Comparison of ENCODE assay signal across 13 mouse cellular contexts in genomic region chr10:77266281-77266680, GRCm38 (mm10). TPM values are rescaled to one million over a fixed set of nuclear protein-coding genes. Genes with fewer than 3 reads are reported as not detected.
DNase-seq lines count a peak whose midpoint lies in the region; ATAC-seq and TF ChIP-seq lines count a peak whose summit lies in the region.
"Had no signal": no experiment of that assay in that cellular context is flagged by ENCODE, and none has a peak within 500 bp of the region (broad histone marks: within the 10 kb centered on the region; RNA-seq: fewer than 3 reads in every experiment).

No protein-coding gene starts in this region.

- H3K9ac ChIP-seq in heart, postnatal 0 days (replicated peaks; ENCODE audit: low read depth, low read length) = no peak overlapping the region
- H3K9ac ChIP-seq in lung, embryonic 16.5 days (ENCODE audit: low read length) = no peak overlapping the region
- H3K9ac ChIP-seq in forebrain, embryonic 15.5 days (replicated peaks) = no peak overlapping the region
- no peak overlapping the region for H3K9ac ChIP-seq in stomach, postnatal 0 days (ENCODE audit: low read length)
- H3K9ac ChIP-seq: forebrain, embryonic 12.5 days; intestine, embryonic 15.5 days; limb, embryonic 12.5 days had no signal

- no peak overlapping the region for H3K4me2 ChIP-seq in heart, postnatal 0 days (ENCODE audit: low read depth, low read length)
- H3K4me2 ChIP-seq in lung, embryonic 16.5 days (ENCODE audit: low read depth, low read length) = no peak overlapping the region
- H3K4me2 ChIP-seq in forebrain, embryonic 15.5 days (replicated peaks) = no peak overlapping the region
- no peak overlapping the region for H3K4me2 ChIP-seq in stomach, postnatal 0 days (replicated peaks; ENCODE audit: low read depth)
- H3K4me2 ChIP-seq: forebrain, embryonic 12.5 days; intestine, embryonic 15.5 days; limb, embryonic 12.5 days had no signal

- peaks cover 89% of the 10 kb centered on the region for H3K36me3 ChIP-seq in heart, postnatal 0 days (replicated peaks; ENCODE audit: control insufficient read depth, insufficient read depth, low read length)
- H3K36me3 ChIP-seq in lung, embryonic 16.5 days (ENCODE audit: control insufficient read depth, insufficient read depth, low read length) = peaks cover 71% of the 10 kb centered on the region
- peaks cover 66% of the 10 kb centered on the region for H3K36me3 ChIP-seq in forebrain, embryonic 15.5 days
- peaks cover 47% of the 10 kb centered on the region for H3K36me3 ChIP-seq in stomach, postnatal 0 days (ENCODE audit: control insufficient read depth, insufficient read depth, low read length)

- no peaks in the 10 kb centered on the region for H3K4me1 ChIP-seq in heart, postnatal 0 days (ENCODE audit: control insufficient read depth, insufficient read depth)
- H3K4me1 ChIP-seq in lung, embryonic 16.5 days (replicated peaks; ENCODE audit: control insufficient read depth, insufficient read depth, low read length) = no peaks in the 10 kb centered on the region
- no peaks in the 10 kb centered on the region for H3K4me1 ChIP-seq in forebrain, embryonic 15.5 days
- no peaks in the 10 kb centered on the region for H3K4me1 ChIP-seq in stomach, postnatal 0 days (replicated peaks; ENCODE audit: control insufficient read depth, insufficient read depth)
- H3K4me1 ChIP-seq: forebrain, embryonic 12.5 days; limb, embryonic 12.5 days had no signal

- H3K4me3 ChIP-seq in heart, postnatal 0 days (ENCODE audit: low read depth, low read length) = no peak overlapping the region
- no peak overlapping the region for H3K4me3 ChIP-seq in lung, embryonic 16.5 days (ENCODE audit: low read length)
- H3K4me3 ChIP-seq in forebrain, embryonic 15.5 days = no peak overlapping the region
- no peak overlapping the region for H3K4me3 ChIP-seq in stomach, postnatal 0 days (ENCODE audit: low read depth, low read length)
- H3K4me3 ChIP-seq: forebrain, embryonic 12.5 days; intestine, embryonic 15.5 days; limb, embryonic 12.5 days had no signal

- no peak for TF ChIP-seq EP300 in heart, postnatal 0 days (IDR thresholded peaks at IDR 0.05; ENCODE audit: low read depth)
- no peak for TF ChIP-seq EP300 in stomach, postnatal 0 days (optimal IDR thresholded peaks at IDR 0.05)

- H3K27me3 ChIP-seq in heart, postnatal 0 days (ENCODE audit: control insufficient read depth, insufficient read depth, low read length) = no peaks in the 10 kb centered on the region
- H3K27me3 ChIP-seq in lung, embryonic 16.5 days (ENCODE audit: control insufficient read depth, insufficient read depth, low read depth, low read length) = no peaks in the 10 kb centered on the region
- no peaks in the 10 kb centered on the region for H3K27me3 ChIP-seq in forebrain, embryonic 15.5 days
- H3K27me3 ChIP-seq in stomach, postnatal 0 days (ENCODE audit: control insufficient read depth, insufficient read depth, low read length) = no peaks in the 10 kb centered on the region
- H3K27me3 ChIP-seq: CH12.LX; forebrain, embryonic 12.5 days; intestine, embryonic 15.5 days; limb, embryonic 12.5 days had no signal

- 69% methylated on average over 8 of the region's 8 CpGs for WGBS in heart, postnatal 0 days
- WGBS in lung, embryonic 16.5 days = 65% methylated on average over 8 of the region's 8 CpGs
- WGBS in forebrain, embryonic 15.5 days = 74% methylated on average over 8 of the region's 8 CpGs
- 71% methylated on average over 8 of the region's 8 CpGs for WGBS in stomach, postnatal 0 days

- no peaks in the 10 kb centered on the region for H3K9me3 ChIP-seq in heart, postnatal 0 days (replicated peaks; ENCODE audit: control insufficient read depth, low read length)
- H3K9me3 ChIP-seq in lung, embryonic 16.5 days (ENCODE audit: control insufficient read depth, low read length) = no peaks in the 10 kb centered on the region
- no peaks in the 10 kb centered on the region for H3K9me3 ChIP-seq in forebrain, embryonic 15.5 days
- H3K9me3 ChIP-seq in stomach, postnatal 0 days (ENCODE audit: control insufficient read depth, low read length) = no peaks in the 10 kb centered on the region
- H3K9me3 ChIP-seq: forebrain, embryonic 12.5 days; intestine, embryonic 15.5 days; limb, embryonic 12.5 days had no signal

- no peak for DNase-seq in heart, postnatal 0 days (ENCODE audit: low spot score)
- DNase-seq in heart, postnatal 4 days = no peak
- DNase-seq in R1 (ENCODE audit: low read depth, low spot score) = peak; percentile 85
- DNase-seq in stomach, postnatal 0 days (ENCODE audit: low spot score) = no peak
- DNase-seq: thymus, postnatal 14 days had no signal

- H3K27ac ChIP-seq in heart, postnatal 0 days (ENCODE audit: low read depth) = no peak overlapping the region
- H3K27ac ChIP-seq in lung, embryonic 16.5 days (ENCODE audit: low read length) = no peak overlapping the region
- H3K27ac ChIP-seq in forebrain, embryonic 15.5 days (replicated peaks) = no peak overlapping the region
- H3K27ac ChIP-seq in stomach, postnatal 0 days (replicated peaks) = no peak overlapping the region
- H3K27ac ChIP-seq: forebrain, embryonic 12.5 days; intestine, embryonic 15.5 days; limb, embryonic 12.5 days had no signal

- no peak for TF ChIP-seq CTCF in heart, postnatal 0 days (IDR thresholded peaks at IDR 0.05; ENCODE audit: low read depth)
- TF ChIP-seq CTCF in stomach, postnatal 0 days (IDR thresholded peaks at IDR 0.05; ENCODE audit: low read depth) = no peak

- peak; percentile 56 for ATAC-seq in heart, postnatal 0 days (ENCODE audit: insufficient read depth, low read depth)
- ATAC-seq in hematopoietic stem cell, adult 5-6 weeks (replicated peaks in 1 of 2; ENCODE audit: insufficient read depth in 1 of 2, low FRiP score in 2 of 2, low TSS enrichment in 1 of 2, low read depth in 1 of 2, poor library complexity in 2 of 2, severe bottlenecking in 2 of 2) = peak; percentile 52 to 68; a peak in 3 of 4 replicates
- peak; percentile 66 for ATAC-seq in lung, embryonic 16.5 days (ENCODE audit: low read depth)
- no peak for ATAC-seq in forebrain, embryonic 15.5 days (replicated peaks)
- ATAC-seq in stomach, postnatal 0 days (ENCODE audit: low FRiP score, low TSS enrichment) = no peak; the same call in 1 of the 2 replicates
- no peak for ATAC-seq in megakaryocyte-erythroid progenitor cell, adult 5-6 weeks (replicated peaks; ENCODE audit: low FRiP score, low TSS enrichment, poor library complexity, severe bottlenecking)
- ATAC-seq: intestine, embryonic 15.5 days had no signal

RNA-seq across cellular contexts. Expression of gene Pofut2, which starts 7.3 kb away (rescaled TPM):
- total RNA-seq in heart, postnatal 0 days (2014; rRNA removed; ENCODE audit: low replicate concordance) = 78.8 and 94.1 TPM in 2 replicates
- polyA plus RNA-seq in heart, postnatal 0 days (2015; fragmentation: Nextera tagmentation; extraction: Ambion mirVana) = 71.1 and 72.4 TPM in 2 replicates
- 10 to 100 TPM; 69.1 to 71.0 TPM for total RNA-seq in heart, postnatal 4 days (2021)
- total RNA-seq in hematopoietic stem cell, adult 5-6 weeks (2017) = 13.5 and 21.3 TPM in 2 replicates
- 126 and 132 TPM in 2 replicates for polyA plus RNA-seq in lung, embryonic 16.5 days (2015; fragmentation: Nextera tagmentation; extraction: Ambion mirVana)
- polyA plus RNA-seq in forebrain, embryonic 15.5 days (2015; fragmentation: Nextera tagmentation; extraction: Ambion mirVana) = 45.2 and 53.4 TPM in 2 replicates
- 50.7 and 54.0 TPM in 2 replicates for polyA plus RNA-seq in stomach, postnatal 0 days (2015; fragmentation: Nextera tagmentation; extraction: Ambion mirVana)
- 18.3 and 24.5 TPM in 2 replicates for total RNA-seq in megakaryocyte-erythroid progenitor cell, adult 5-6 weeks (2014; fragmentation: Nextera tagmentation)
- total RNA-seq in megakaryocyte-erythroid progenitor cell, adult 5-6 weeks (2017) = 7.4 and 14.8 TPM in 2 replicates

Comparison
In these comparisons a context has a peak if more than half of its experiments do, and no peak if none do; other contexts are left out.
1. ATAC-seq: peak in heart, postnatal 0 days (single experiment), hematopoietic stem cell, adult 5-6 weeks (2 of 2) and lung, embryonic 16.5 days (single experiment); none in forebrain, embryonic 15.5 days (single experiment), stomach, postnatal 0 days (single experiment) and megakaryocyte-erythroid progenitor cell, adult 5-6 weeks (single experiment).